Mouse (Mus musculus) limb, embryonic 12.5 days (tissue): ENCODE data around the gene Muc3. TPM values are rescaled to one million over a fixed set of nuclear protein-coding genes. Genes with fewer than 3 reads are reported as not detected.
A peak's percentile ranks its signal among the peaks of the same experiment; 100 is the strongest.

Experiments
- ATAC-seq: fragments of 200-750 bp; cut with Nextera tagmentation; 2 replicates; pipeline ENCODE4 v1.8.0; 2017; ENCODE audit warnings: low read depth, moderate TSS enrichment; ENCODE audit not compliant: insufficient number of reproducible peaks, insufficient read depth, low FRiP score, low TSS enrichment
- H3K27ac ChIP-seq: fragments of 300-500 bp; sonication (generic); 2 replicates; pipeline ENCODE4 v1.5.1; 2016; ENCODE audit warnings: mild to moderate bottlenecking, moderate library complexity
- H3K27me3 ChIP-seq: fragments of 300-500 bp; sonication (generic); 2 replicates; pipeline ENCODE4 v1.6.1; 2016; ENCODE audit warnings: mild to moderate bottlenecking, moderate library complexity
- H3K36me3 ChIP-seq: fragments of 300-500 bp; sonication (generic); 2 replicates; pipeline ENCODE4 v1.6.1; 2016; ENCODE audit warnings: mild to moderate bottlenecking, moderate library complexity
- H3K4me1 ChIP-seq: fragments of 300-500 bp; sonication (generic); replicated peaks from 2 replicates; pipeline ENCODE4 v1.6.1; 2016
- H3K4me2 ChIP-seq: fragments of 300-500 bp; sonication (generic); 2 replicates; pipeline ENCODE4 v1.6.1; 2016; ENCODE audit warnings: mild to moderate bottlenecking, moderate library complexity
- H3K4me3 ChIP-seq: fragments of 300-500 bp; sonication (generic); replicated peaks from 2 replicates; pipeline ENCODE4 v1.5.1; 2016; ENCODE audit warnings: mild to moderate bottlenecking
- H3K9ac ChIP-seq: fragments of 300-500 bp; sonication (generic); replicated peaks from 2 replicates; pipeline ENCODE4 v1.6.1; 2016; ENCODE audit warnings: mild to moderate bottlenecking, moderate library complexity
- H3K9me3 ChIP-seq: fragments of 300-500 bp; sonication (generic); 2 replicates; pipeline ENCODE4 v1.6.1; 2016; ENCODE audit warnings: mild to moderate bottlenecking, moderate library complexity
- WGBS: fragments of 180-500 bp; shearing (Covaris S2); methylation state at CpG from one replicate; pipeline ENCODE4 v1.1.7; 2016; 5-methylcytosine and 5-hydroxymethylcytosine counted together
- polyA plus RNA-seq: library from polyadenylated mRNA; unstranded; fragments of >200 nt; fragmentation: Nextera tagmentation; extraction: Ambion mirVana; gene quantifications from 2 replicates; pipeline ENCODE4 v1.2.1, GENCODE M21; 2016

The Muc3 gene
- polyA plus RNA-seq, 1 experiment from 2014 or later = not detected

DNA sequence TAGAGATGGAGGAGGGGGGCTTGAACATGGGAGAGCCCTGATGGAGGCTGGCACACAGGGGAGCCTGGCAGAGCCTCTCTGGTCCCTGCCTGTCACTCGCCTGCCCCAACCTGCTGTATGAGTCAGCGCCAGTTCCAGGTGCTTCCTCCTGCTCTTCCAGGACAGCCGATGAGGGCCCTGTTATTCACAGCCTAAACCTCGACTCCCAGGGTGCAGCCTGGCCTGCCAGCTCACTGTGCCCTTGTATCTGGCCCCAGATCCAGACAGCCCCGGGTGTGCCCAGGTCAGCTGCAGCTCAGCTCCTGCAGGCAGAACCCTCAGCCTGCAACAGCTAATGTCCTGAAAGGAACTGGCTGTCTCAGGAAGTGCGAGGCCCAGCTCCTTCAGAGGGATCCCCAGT, 57.6 kb downstream of the Muc3 start:
- Histone ChIP-seq H3K27ac (0 out of 2 replicates have a peak overlapping the region, but pooled peaks have one; percentile 31), H3K27me3 (no peaks in the 10 kb centered on the region), H3K4me3 (no peak overlapping the region), H3K4me2 (no peak overlapping the region), H3K4me1 (0 out of 2 replicates have a peak, but pooled peaks cover 4% of the 10 kb centered on the region), H3K36me3 (no peaks in the 10 kb centered on the region), H3K9me3 (0 out of 2 replicates have a peak, but pooled peaks cover 2% of the 10 kb centered on the region), H3K9ac (peak overlapping the region; percentile 42; the same call in 1 of the 2 replicates)
- no peak for ATAC-seq
- 62% methylated on average over 6 of the region's 6 CpGs for WGBS

DNA sequence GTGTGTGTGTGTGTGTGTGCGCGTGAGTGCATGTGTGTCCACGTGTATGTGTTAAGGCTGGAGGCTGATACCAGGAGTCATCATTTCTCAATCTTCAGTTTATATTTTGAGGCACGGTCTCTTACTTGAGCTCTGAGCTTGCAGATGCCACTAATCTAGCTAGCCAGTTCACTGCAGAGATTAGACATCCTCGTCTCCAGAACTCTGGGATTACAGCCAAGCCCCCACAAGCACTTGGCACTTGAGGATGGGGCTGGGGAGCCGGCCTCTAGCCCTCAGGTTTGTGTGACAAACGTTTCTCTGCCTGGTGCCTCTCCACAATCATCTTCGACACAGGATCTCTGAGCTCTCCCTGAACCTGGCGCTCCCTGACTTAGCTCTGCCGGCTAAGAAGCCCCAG, 58.3 kb downstream of the Muc3 start:
- Histone ChIP-seq H3K9ac (no peak overlapping the region), H3K4me1 (0 out of 2 replicates have a peak, but pooled peaks cover 4% of the 10 kb centered on the region), H3K4me3 (no peak overlapping the region), H3K36me3 (no peaks in the 10 kb centered on the region), H3K27ac (no peak overlapping the region), H3K9me3 (0 out of 2 replicates have a peak, but pooled peaks cover 3% of the 10 kb centered on the region), H3K4me2 (no peak overlapping the region), H3K27me3 (no peaks in the 10 kb centered on the region)
- 73% methylated on average over 10 of the region's 10 CpGs for WGBS
- ATAC-seq = no peak

DNA sequence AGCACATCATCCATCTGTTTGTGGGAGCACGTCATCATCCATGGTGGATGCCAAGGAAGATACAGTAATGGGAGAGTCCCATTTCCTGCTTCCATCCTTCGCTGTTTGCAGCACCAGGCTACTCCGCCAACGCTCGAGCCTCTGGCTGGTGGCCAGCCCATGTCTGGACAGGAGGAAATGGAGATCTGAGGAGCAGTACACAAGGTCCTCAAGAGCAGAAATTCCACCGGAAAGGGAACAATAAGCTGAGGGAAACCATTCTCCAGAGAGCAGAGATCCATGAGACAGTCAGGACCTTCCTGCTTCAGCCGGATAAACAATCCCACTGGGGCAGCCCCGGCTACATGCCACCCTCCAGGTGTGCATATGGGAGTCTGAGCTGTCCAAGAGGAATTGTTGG, 61.7 kb downstream of the Muc3 start:
- H3K27ac ChIP-seq = no peak overlapping the region
- no peak overlapping the region for H3K9ac ChIP-seq
- H3K36me3 ChIP-seq = no peaks in the 10 kb centered on the region
- 0 out of 2 replicates have a peak, but pooled peaks cover 3% of the 10 kb centered on the region for H3K9me3 ChIP-seq
- H3K4me3 ChIP-seq = no peak overlapping the region
- no peaks in the 10 kb centered on the region for H3K27me3 ChIP-seq
- no peak overlapping the region for H3K4me2 ChIP-seq
- ATAC-seq = no peak
- WGBS = 93% methylated on average over 8 of the region's 8 CpGs
- 0 out of 2 replicates have a peak, but pooled peaks cover 4% of the 10 kb centered on the region for H3K4me1 ChIP-seq

DNA sequence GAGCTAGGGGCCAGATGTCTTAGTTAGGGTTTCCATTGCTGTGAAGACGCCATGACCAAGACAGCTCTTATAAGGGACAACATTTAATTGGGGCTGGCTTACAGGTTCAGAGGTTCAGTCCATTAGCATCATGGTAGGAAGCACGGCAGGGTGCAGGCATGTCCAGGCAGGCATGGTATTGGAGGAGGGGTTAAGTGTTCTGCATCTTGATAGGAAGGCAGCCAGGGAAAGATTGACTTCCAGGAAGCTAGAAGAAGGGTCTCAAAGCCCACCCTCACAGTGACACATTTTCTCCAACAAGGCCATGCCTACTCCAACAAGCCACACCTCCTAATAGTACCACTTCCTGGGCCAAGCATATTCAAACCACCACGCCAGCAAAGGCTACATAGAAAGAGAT, 63.4 kb downstream of the Muc3 start:
- Histone ChIP-seq H3K27ac (no peak overlapping the region), H3K9ac (no peak overlapping the region), H3K4me2 (no peak overlapping the region), H3K27me3 (no peaks in the 10 kb centered on the region), H3K36me3 (no peaks in the 10 kb centered on the region), H3K9me3 (0 out of 2 replicates have a peak, but pooled peaks cover 7% of the 10 kb centered on the region), H3K4me3 (no peak overlapping the region), H3K4me1 (no peaks in the 10 kb centered on the region)
- no peak for ATAC-seq
- 80% methylated on average over 3 of the region's 3 CpGs for WGBS

DNA sequence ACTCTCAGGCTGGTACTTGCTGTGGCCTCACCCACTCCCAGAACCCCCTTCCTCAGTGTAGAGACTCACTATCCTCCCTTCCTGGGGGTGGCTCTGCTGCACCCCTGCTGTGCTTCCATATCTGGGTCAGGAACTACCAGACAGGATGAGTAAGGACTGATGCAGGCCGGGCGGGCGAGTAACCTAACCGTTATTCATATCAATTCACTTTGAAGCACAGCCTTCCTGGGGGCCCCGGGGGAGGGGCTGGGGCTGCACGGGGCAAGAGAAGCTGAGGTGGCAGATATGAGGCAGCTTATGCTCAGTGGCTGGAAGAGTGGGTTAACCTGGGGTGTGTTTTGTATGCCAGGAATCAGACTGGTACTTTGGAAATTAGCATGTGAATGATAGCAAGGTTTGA, 64.1 kb downstream of the Muc3 start:
- no peak overlapping the region for H3K4me2 ChIP-seq
- H3K4me3 ChIP-seq = no peak overlapping the region
- no peaks in the 10 kb centered on the region for H3K36me3 ChIP-seq
- no peaks in the 10 kb centered on the region for H3K27me3 ChIP-seq
- WGBS = 78% methylated on average over 6 of the region's 6 CpGs
- no peak overlapping the region for H3K27ac ChIP-seq
- H3K9ac ChIP-seq = no peak overlapping the region
- no peak for ATAC-seq
- H3K9me3 ChIP-seq = 0 out of 2 replicates have a peak, but pooled peaks cover 7% of the 10 kb centered on the region
- no peaks in the 10 kb centered on the region for H3K4me1 ChIP-seq

Other genes starting within 250 kb of the Muc3 start
- gene Ift22, start 241.2 kb downstream of the Muc3 start, polyA plus RNA-seq = 65.7 and 69.8 TPM in 2 replicates
- gene Fis1, start 196.0 kb downstream of the Muc3 start, polyA plus RNA-seq = 263 and 269 TPM in 2 replicates
- gene Cldn15, start 182.7 kb downstream of the Muc3 start, polyA plus RNA-seq = 0.10 and 0.36 TPM in 2 replicates
- 39.5 and 42.3 TPM in 2 replicates for gene Plod3, start 162.3 kb downstream of the Muc3 start, polyA plus RNA-seq
- 109 and 116 TPM in 2 replicates for gene Znhit1, start 161.3 kb downstream of the Muc3 start, polyA plus RNA-seq
- 0.09 and 0.25 TPM in 2 replicates for gene Vgf, start 122.9 kb downstream of the Muc3 start, polyA plus RNA-seq
- 150 and 153 TPM in 2 replicates for gene Ap1s1, start 103.2 kb downstream of the Muc3 start, polyA plus RNA-seq
- gene Serpine1, start 77.1 kb downstream of the Muc3 start, polyA plus RNA-seq = 0.38 and 0.44 TPM in 2 replicates
- gene Trim56, start 33.1 kb downstream of the Muc3 start, polyA plus RNA-seq = 6.9 and 8.6 TPM in 2 replicates
- gene Muc3a, start 63.1 kb upstream of the Muc3 start, polyA plus RNA-seq = 0.10 TPM in 1 of 2 replicates, not detected in the other
- gene Ache, start 138.2 kb upstream of the Muc3 start, polyA plus RNA-seq = 7.7 and 8.3 TPM in 2 replicates
- gene Ufsp1, start 145.3 kb upstream of the Muc3 start, polyA plus RNA-seq = 6.7 and 6.8 TPM in 2 replicates
- 182 and 185 TPM in 2 replicates for gene Srrt, start 158.4 kb upstream of the Muc3 start, polyA plus RNA-seq
- 81.6 and 86.9 TPM in 2 replicates for gene Trip6, start 165.1 kb upstream of the Muc3 start, polyA plus RNA-seq
- 13.8 and 16.3 TPM in 2 replicates for gene Slc12a9, start 184.3 kb upstream of the Muc3 start, polyA plus RNA-seq
- 86.9 and 99.6 TPM in 2 replicates for gene Ephb4, start 200.8 kb upstream of the Muc3 start, polyA plus RNA-seq